Mouse (Mus musculus): ENCODE measurements around the gene Fam234a. TPM values are rescaled to one million over a fixed set of nuclear protein-coding genes. Genes with fewer than 3 reads are reported as not detected.

Fam234a gene
- total and polyA plus RNA-seq, 3 experiments: 3.6 to 13.3 (median 8.3) TPM

- Histone ChIP-seq H3K79me2 (replicated peaks; ENCODE audit: control insufficient read depth, extremely low read depth, insufficient read depth, poor library complexity, severe bottlenecking) (no peaks in the 10 kb centered on the region), H3K36me3 (replicated peaks in 1 of 2; ENCODE audit: control insufficient read depth in 1 of 2, insufficient read depth in 1 of 2, low read length in 1 of 2) (peaks cover 10 to 21% of the 10 kb centered on the region in 2 experiments), H3K4me3 (replicated peaks in 1 of 3; ENCODE audit: low read depth in 2 of 3, low read length in 2 of 3, poor library complexity in 1 of 3) (no peak overlapping the region), H3K4me2 (ENCODE audit: insufficient read depth, low read depth, poor library complexity, severe bottlenecking) (no peak overlapping the region), H3K27me3 (replicated peaks) (peaks cover 56% of the 10 kb centered on the region), H3K27ac (ENCODE audit: insufficient read depth, low read depth) (no peak overlapping the region), H3K4me1 (ENCODE audit: control insufficient read depth in 1 of 2, insufficient read depth in 2 of 2) (peaks cover 5 to 10% of the 10 kb centered on the region in 2 experiments; a peak in 3 of 4 replicates), H3K9me3 (replicated peaks; ENCODE audit: low read length) (no peaks in the 10 kb centered on the region), H3K9ac (ENCODE audit: insufficient read depth, low read depth) (no peak overlapping the region)
- TF ChIP-seq TBP (conservative IDR thresholded peaks at IDR 0.05; ENCODE audit: low read depth, low read length) (no peak), USF2 (conservative IDR thresholded peaks at IDR 0.05; ENCODE audit: low read depth, low read length) (no peak), KAT2A (IDR thresholded peaks at IDR 0.05; ENCODE audit: insufficient replicate concordance, low read length) (no peak), ETS1 (conservative IDR thresholded peaks at IDR 0.05; ENCODE audit: low read depth, low read length) (no peak), JUND (conservative IDR thresholded peaks at IDR 0.05; ENCODE audit: low read depth, low read length) (no peak), TCF12 (IDR thresholded peaks at IDR 0.05; ENCODE audit: low read depth, low read length) (no peak), POLR2AphosphoS2 (IDR thresholded peaks at IDR 0.05; ENCODE audit: low read depth, low read length) (no peak), MEF2A (IDR thresholded peaks at IDR 0.05; ENCODE audit: borderline replicate concordance, low read depth, low read length) (no peak), RAD21 (IDR thresholded peaks at IDR 0.05; ENCODE audit: low read depth, low read length) (no peak), SMC3 (IDR thresholded peaks at IDR 0.05; ENCODE audit: low read depth, low read length) (no peak), MXI1 (IDR thresholded peaks at IDR 0.05; ENCODE audit: low read depth, low read length) (no peak), HCFC1 (IDR thresholded peaks at IDR 0.05; ENCODE audit: low read depth, low read length) (no peak), E2F4 (IDR thresholded peaks at IDR 0.05; ENCODE audit: insufficient replicate concordance, low read depth, low read length) (no peak), ZC3H11A (IDR thresholded peaks at IDR 0.05; ENCODE audit: low read depth, low read length) (no peak), MAFK (IDR thresholded peaks at IDR 0.05; ENCODE audit: insufficient replicate concordance, low read length) (no peak), MYC (IDR thresholded peaks at IDR 0.05; ENCODE audit: low read depth, low read length) (no peak), USF1 (IDR thresholded peaks at IDR 0.05; ENCODE audit: low read depth, low read length) (no peak), NRF1 (IDR thresholded peaks at IDR 0.05; ENCODE audit: low read depth, low read length) (no peak), ZNF384 (IDR thresholded peaks at IDR 0.05; ENCODE audit: low read depth, low read length) (no peak)
- DNase-seq (ENCODE audit: extremely low read depth): no peak
- in situ Hi-C loops (cut with MboI; ENCODE audit: low pct_ligation_motif_present, low pct_unique_long_range_greater_than_20kb, low sequenced_read_pairs) (no loop called here), dilution Hi-C loops (cut with MboI; ENCODE audit: extremely low pct_ligation_motif_present, extremely low pct_unique_long_range_greater_than_20kb, low sequenced_read_pairs) (no loop called here)
Measured at GRCm38 (mm10) chr17:26201998-26202397, 42.0 kb downstream of the Fam234a start.

Measured in CH12.LX (cell line).